Mouse (Mus musculus): Measurements from ENCODE around the gene Gm44805. TPM values are rescaled to one million over a fixed set of nuclear protein-coding genes. Genes with fewer than 3 reads are reported as not detected.

The Gm44805 gene
- polyA plus RNA-seq, 1 experiment from 2014 or later: not detected

GRCm38 (mm10) chr7:19652614-19653013 is 28.6 kb downstream of the Gm44805 start:
- Histone ChIP-seq H3K9ac (ENCODE audit: low read length) (no peak overlapping the region), H3K9me3 (ENCODE audit: control insufficient read depth, low read length) (no peaks in the 10 kb centered on the region), H3K4me3 (ENCODE audit: low read length) (no peak overlapping the region), H3K27ac (ENCODE audit: low read length) (no peak overlapping the region), H3K4me1 (replicated peaks; ENCODE audit: control insufficient read depth, insufficient read depth, low read length) (no peaks in the 10 kb centered on the region), H3K4me2 (ENCODE audit: low read depth, low read length) (no peak overlapping the region), H3K27me3 (ENCODE audit: control insufficient read depth, insufficient read depth, low read depth, low read length) (no peaks in the 10 kb centered on the region), H3K36me3 (ENCODE audit: control insufficient read depth, insufficient read depth, low read length) (peaks cover 36% of the 10 kb centered on the region)
- ATAC-seq (ENCODE audit: low read depth): no peak
- 73% methylated on average over 2 of the region's 2 CpGs for WGBS

DNA sequence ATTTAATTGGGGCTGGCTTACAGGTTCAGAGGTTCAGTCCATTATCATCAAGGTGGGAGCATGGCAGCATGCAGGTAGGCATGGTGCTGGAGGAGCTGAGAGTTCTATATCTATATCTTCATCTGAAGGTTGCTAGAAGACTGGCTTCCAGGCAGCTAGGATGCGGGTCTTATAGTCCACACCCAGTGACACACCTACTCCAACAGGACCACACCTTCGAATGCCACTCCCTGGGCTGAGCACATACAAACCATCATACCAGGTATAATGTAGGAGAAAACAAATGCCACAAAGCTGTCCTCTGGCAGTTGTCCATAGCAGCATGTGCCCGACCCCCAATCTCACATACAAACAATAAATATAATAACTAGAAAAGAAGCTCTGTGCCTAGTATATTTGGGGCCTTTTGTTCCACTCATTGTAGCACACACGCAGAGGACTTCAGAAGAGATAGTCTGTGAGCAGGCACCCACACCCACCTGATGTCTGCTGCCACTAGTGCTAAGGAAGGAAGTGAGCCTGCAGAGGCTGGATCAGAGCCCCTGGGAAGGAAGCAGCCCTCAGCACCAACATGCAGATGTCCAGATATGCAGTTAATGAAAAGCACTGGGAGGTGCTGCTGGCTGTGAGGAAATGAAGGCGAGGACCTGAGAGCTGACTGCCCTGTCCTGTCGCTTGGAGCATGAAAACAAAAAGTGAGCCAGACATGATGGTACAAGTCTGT is 30.0 kb downstream of the Gm44805 start:
- Histone ChIP-seq H3K36me3 (ENCODE audit: control insufficient read depth, insufficient read depth, low read length) (peaks cover 42% of the 10 kb centered on the region), H3K4me3 (ENCODE audit: low read length) (no peak overlapping the region), H3K9ac (ENCODE audit: low read length) (no peak overlapping the region), H3K9me3 (ENCODE audit: control insufficient read depth, low read length) (no peaks in the 10 kb centered on the region), H3K4me2 (ENCODE audit: low read depth, low read length) (no peak overlapping the region), H3K27ac (ENCODE audit: low read length) (no peak overlapping the region), H3K4me1 (replicated peaks; ENCODE audit: control insufficient read depth, insufficient read depth, low read length) (no peaks in the 10 kb centered on the region), H3K27me3 (ENCODE audit: control insufficient read depth, insufficient read depth, low read depth, low read length) (no peaks in the 10 kb centered on the region)
- ATAC-seq (ENCODE audit: low read depth): no peak
- 85% methylated on average over 6 of the region's 6 CpGs for WGBS

DNA sequence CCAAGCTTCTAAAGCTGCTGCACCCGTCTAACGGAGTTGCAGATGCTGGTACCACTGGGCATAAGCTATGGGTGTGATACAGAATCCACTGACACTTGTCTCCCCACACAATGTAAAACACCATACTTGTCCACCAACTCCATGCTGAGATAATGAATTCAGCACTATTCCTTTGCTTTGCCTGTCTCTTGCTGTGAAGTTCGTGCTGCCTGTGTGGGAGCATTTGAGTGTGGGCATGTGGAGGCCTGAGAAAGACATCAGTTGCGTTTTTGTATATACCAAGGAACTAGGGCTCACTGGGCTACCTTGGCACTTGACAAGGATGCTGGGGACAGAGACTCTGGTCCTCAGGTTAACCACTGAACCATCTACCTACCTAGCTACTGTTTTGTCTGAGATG is 40.0 kb downstream of the Gm44805 start:
- Histone ChIP-seq H3K9me3 (ENCODE audit: control insufficient read depth, low read length) (no peaks in the 10 kb centered on the region), H3K4me1 (replicated peaks; ENCODE audit: control insufficient read depth, insufficient read depth, low read length) (no peaks in the 10 kb centered on the region), H3K36me3 (ENCODE audit: control insufficient read depth, insufficient read depth, low read length) (peaks cover 35% of the 10 kb centered on the region), H3K9ac (ENCODE audit: low read length) (no peak overlapping the region), H3K4me2 (ENCODE audit: low read depth, low read length) (no peak overlapping the region), H3K4me3 (ENCODE audit: low read length) (no peak overlapping the region), H3K27ac (ENCODE audit: low read length) (no peak overlapping the region), H3K27me3 (ENCODE audit: control insufficient read depth, insufficient read depth, low read depth, low read length) (no peaks in the 10 kb centered on the region)
- WGBS: 91% methylated on average over 4 of the region's 4 CpGs
- no peak for ATAC-seq (ENCODE audit: low read depth)

DNA sequence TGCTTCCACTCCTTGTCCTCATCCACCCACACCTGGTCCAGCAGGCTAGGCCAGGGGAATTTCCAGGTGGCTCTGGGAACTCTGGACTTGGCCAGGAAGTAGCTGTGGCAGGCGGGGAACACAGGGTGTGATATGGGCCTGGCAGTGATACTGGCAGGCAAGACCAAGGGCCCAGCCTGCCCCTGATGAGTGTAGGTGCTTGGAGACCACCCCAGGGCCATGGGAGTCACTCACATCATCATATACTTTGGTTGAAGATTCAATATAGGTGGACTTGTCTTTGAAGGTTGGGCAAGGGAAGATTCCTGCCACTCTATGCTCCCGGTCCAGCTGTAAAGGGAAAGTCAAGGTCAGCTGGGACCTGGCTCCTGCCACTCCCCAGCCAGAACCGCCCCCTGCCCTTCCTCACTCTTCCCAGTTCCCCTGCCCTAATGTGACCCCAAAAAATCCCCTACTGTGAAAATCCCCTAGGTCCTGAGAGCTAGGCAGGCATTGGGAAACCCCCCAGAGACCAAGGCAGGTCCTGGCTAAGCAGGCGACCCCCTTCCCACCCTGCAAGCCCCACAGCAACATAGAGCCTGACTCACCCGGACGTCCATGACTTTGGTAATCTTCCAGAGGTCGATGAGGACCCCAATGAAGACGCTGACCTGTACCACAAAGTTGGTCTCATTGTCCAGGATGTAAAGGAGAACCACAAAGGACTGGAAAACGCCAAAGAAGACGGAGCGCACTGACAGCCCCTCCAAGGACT is 46.0 kb downstream of the Gm44805 start:
- Histone ChIP-seq H3K36me3 (ENCODE audit: control insufficient read depth, insufficient read depth, low read length) (peaks cover 34% of the 10 kb centered on the region), H3K4me3 (ENCODE audit: low read length) (no peak overlapping the region), H3K4me2 (ENCODE audit: low read depth, low read length) (no peak overlapping the region), H3K9me3 (ENCODE audit: control insufficient read depth, low read length) (no peaks in the 10 kb centered on the region), H3K27ac (ENCODE audit: low read length) (no peak overlapping the region), H3K27me3 (ENCODE audit: control insufficient read depth, insufficient read depth, low read depth, low read length) (no peaks in the 10 kb centered on the region), H3K9ac (ENCODE audit: low read length) (no peak overlapping the region), H3K4me1 (replicated peaks; ENCODE audit: control insufficient read depth, insufficient read depth, low read length) (no peaks in the 10 kb centered on the region)
- WGBS: 85% methylated on average over 11 of the region's 11 CpGs
- no peak for ATAC-seq (ENCODE audit: low read depth)

GRCm38 (mm10) chr7:19634591-19634990 is 46.6 kb downstream of the Gm44805 start:
- Histone ChIP-seq H3K36me3 (ENCODE audit: control insufficient read depth, insufficient read depth, low read length) (peaks cover 34% of the 10 kb centered on the region), H3K9ac (ENCODE audit: low read length) (no peak overlapping the region), H3K27ac (ENCODE audit: low read length) (no peak overlapping the region), H3K4me3 (ENCODE audit: low read length) (no peak overlapping the region), H3K4me1 (replicated peaks; ENCODE audit: control insufficient read depth, insufficient read depth, low read length) (no peaks in the 10 kb centered on the region), H3K27me3 (ENCODE audit: control insufficient read depth, insufficient read depth, low read depth, low read length) (no peaks in the 10 kb centered on the region), H3K4me2 (ENCODE audit: low read depth, low read length) (no peak overlapping the region), H3K9me3 (ENCODE audit: control insufficient read depth, low read length) (no peaks in the 10 kb centered on the region)
- no peak for ATAC-seq (ENCODE audit: low read depth)
- WGBS: 91% methylated on average over 2 of the region's 2 CpGs

- H3K36me3 ChIP-seq (ENCODE audit: control insufficient read depth, insufficient read depth, low read length): peaks cover 34% of the 10 kb centered on the region
- H3K4me1 ChIP-seq (replicated peaks; ENCODE audit: control insufficient read depth, insufficient read depth, low read length): no peaks in the 10 kb centered on the region
- H3K9ac ChIP-seq (ENCODE audit: low read length): no peak overlapping the region
- H3K4me2 ChIP-seq (ENCODE audit: low read depth, low read length): no peak overlapping the region
- H3K9me3 ChIP-seq (ENCODE audit: control insufficient read depth, low read length): no peaks in the 10 kb centered on the region
- WGBS: 89% methylated on average over 15 of the region's 15 CpGs
- no peaks in the 10 kb centered on the region for H3K27me3 ChIP-seq (ENCODE audit: control insufficient read depth, insufficient read depth, low read depth, low read length)
- ATAC-seq (ENCODE audit: low read depth): no peak
- H3K4me3 ChIP-seq (ENCODE audit: low read length): no peak overlapping the region
- no peak overlapping the region for H3K27ac ChIP-seq (ENCODE audit: low read length)
Observed at GRCm38 (mm10) chr7:19633855-19634254, 47.4 kb downstream of the Gm44805 start.

GRCm38 (mm10) chr7:19633197-19633596 is 48.0 kb downstream of the Gm44805 start:
- no peak overlapping the region for H3K9ac ChIP-seq (ENCODE audit: low read length)
- no peak overlapping the region for H3K4me3 ChIP-seq (ENCODE audit: low read length)
- H3K4me2 ChIP-seq (ENCODE audit: low read depth, low read length): no peak overlapping the region
- ATAC-seq (ENCODE audit: low read depth): no peak
- 80% methylated on average over 17 of the region's 17 CpGs for WGBS
- H3K27ac ChIP-seq (ENCODE audit: low read length): no peak overlapping the region
- H3K4me1 ChIP-seq (replicated peaks; ENCODE audit: control insufficient read depth, insufficient read depth, low read length): no peaks in the 10 kb centered on the region
- H3K27me3 ChIP-seq (ENCODE audit: control insufficient read depth, insufficient read depth, low read depth, low read length): no peaks in the 10 kb centered on the region
- H3K9me3 ChIP-seq (ENCODE audit: control insufficient read depth, low read length): no peaks in the 10 kb centered on the region
- H3K36me3 ChIP-seq (ENCODE audit: control insufficient read depth, insufficient read depth, low read length): peaks cover 34% of the 10 kb centered on the region

- Histone ChIP-seq H3K36me3 (ENCODE audit: control insufficient read depth, insufficient read depth, low read length) (peaks cover 31% of the 10 kb centered on the region), H3K9ac (ENCODE audit: low read length) (no peak overlapping the region), H3K9me3 (ENCODE audit: control insufficient read depth, low read length) (no peaks in the 10 kb centered on the region), H3K27me3 (ENCODE audit: control insufficient read depth, insufficient read depth, low read depth, low read length) (no peaks in the 10 kb centered on the region), H3K27ac (ENCODE audit: low read length) (no peak overlapping the region), H3K4me3 (ENCODE audit: low read length) (no peak overlapping the region), H3K4me1 (replicated peaks; ENCODE audit: control insufficient read depth, insufficient read depth, low read length) (no peaks in the 10 kb centered on the region), H3K4me2 (ENCODE audit: low read depth, low read length) (no peak overlapping the region)
- ATAC-seq (ENCODE audit: low read depth): no peak
Observed at GRCm38 (mm10) chr7:19632720-19633119, 48.5 kb downstream of the Gm44805 start.

GRCm38 (mm10) chr7:19632275-19632674 is 48.9 kb downstream of the Gm44805 start:
- Histone ChIP-seq H3K9me3 (ENCODE audit: control insufficient read depth, low read length) (no peaks in the 10 kb centered on the region), H3K4me1 (replicated peaks; ENCODE audit: control insufficient read depth, insufficient read depth, low read length) (no peaks in the 10 kb centered on the region), H3K36me3 (ENCODE audit: control insufficient read depth, insufficient read depth, low read length) (peaks cover 28% of the 10 kb centered on the region), H3K9ac (ENCODE audit: low read length) (no peak overlapping the region), H3K27ac (ENCODE audit: low read length) (no peak overlapping the region), H3K4me3 (ENCODE audit: low read length) (no peak overlapping the region), H3K27me3 (ENCODE audit: control insufficient read depth, insufficient read depth, low read depth, low read length) (no peaks in the 10 kb centered on the region), H3K4me2 (ENCODE audit: low read depth, low read length) (no peak overlapping the region)
- no peak for ATAC-seq (ENCODE audit: low read depth)
